Mouse (Mus musculus): ENCODE data around the gene Pde4d.

Pde4d gene

GRCm38 (mm10) chr13:109175852-109176621 is 726.3 kb downstream of the Pde4d start:
- DNase-seq (ENCODE audit: extremely low spot score), result no peak

GRCm38 (mm10) chr13:109181363-109181762 is 731.6 kb downstream of the Pde4d start:
- DNase-seq (ENCODE audit: extremely low spot score), result no peak

GRCm38 (mm10) chr13:109190652-109191051 is 740.9 kb downstream of the Pde4d start:
- DNase-seq (ENCODE audit: extremely low spot score), result no peak

- no peak for DNase-seq (ENCODE audit: extremely low spot score)
These were observed 741.4 kb downstream of the Pde4d start for GRCm38 (mm10) chr13:109191176-109191575.

GRCm38 (mm10) chr13:109205541-109205940 is 755.8 kb downstream of the Pde4d start:
- no peak for DNase-seq (ENCODE audit: extremely low spot score)

GRCm38 (mm10) chr13:109208607-109209006 is 758.9 kb downstream of the Pde4d start:
- no peak for DNase-seq (ENCODE audit: extremely low spot score)

- DNase-seq (ENCODE audit: extremely low spot score), result no peak
These were observed 759.7 kb downstream of the Pde4d start for GRCm38 (mm10) chr13:109209413-109209812.

- peak; percentile 69 for DNase-seq (ENCODE audit: extremely low spot score)
These were observed 760.7 kb downstream of the Pde4d start for GRCm38 (mm10) chr13:109210403-109210802.

GRCm38 (mm10) chr13:109211471-109211870 is 761.7 kb downstream of the Pde4d start:
- no peak for DNase-seq (ENCODE audit: extremely low spot score)

GRCm38 (mm10) chr13:109211941-109212487 is 762.3 kb downstream of the Pde4d start:
- DNase-seq (ENCODE audit: extremely low spot score), result no peak

GRCm38 (mm10) chr13:109212788-109213473 is 763.2 kb downstream of the Pde4d start:
- no peak for DNase-seq (ENCODE audit: extremely low spot score)

GRCm38 (mm10) chr13:109219019-109219725 is 769.4 kb downstream of the Pde4d start:
- no peak for DNase-seq (ENCODE audit: extremely low spot score)

- peak; percentile 45 for DNase-seq (ENCODE audit: extremely low spot score)
These were observed 779.3 kb downstream of the Pde4d start for GRCm38 (mm10) chr13:109228967-109229617.

- no peak for DNase-seq (ENCODE audit: extremely low spot score)
These were observed 780.0 kb downstream of the Pde4d start for GRCm38 (mm10) chr13:109229618-109230334.

GRCm38 (mm10) chr13:109230335-109230987 is 780.7 kb downstream of the Pde4d start:
- DNase-seq (ENCODE audit: extremely low spot score), result no peak

GRCm38 (mm10) chr13:109231848-109232460 is 782.2 kb downstream of the Pde4d start:
- no peak for DNase-seq (ENCODE audit: extremely low spot score)

- no peak for DNase-seq (ENCODE audit: extremely low spot score)
These were observed 782.8 kb downstream of the Pde4d start for GRCm38 (mm10) chr13:109232531-109232930.

- no peak for DNase-seq (ENCODE audit: extremely low spot score)
These were observed 784.3 kb downstream of the Pde4d start for GRCm38 (mm10) chr13:109233911-109234613.

GRCm38 (mm10) chr13:109236047-109236446 is 786.3 kb downstream of the Pde4d start:
- no peak for DNase-seq (ENCODE audit: extremely low spot score)

Data from embryo, embryonic 9.5 days (tissue).